Mouse (Mus musculus) layer of hippocampus, postnatal 25 days (tissue): Measurements from ENCODE around the gene Nptn. TPM values are rescaled to one million over a fixed set of nuclear protein-coding genes. Genes with fewer than 3 reads are reported as not detected.
A peak's percentile ranks its signal among the peaks of the same experiment; 100 is the strongest.

Experiments used
- DNase-seq, 2 experiments: peaks; one replicate each; pipeline ENCODE4 v3.0.0; 2022; ENCODE audit warnings: mixed read lengths in 2 of 2, low spot score in 1 of 2; ENCODE audit errors: extremely low spot score in 1 of 2
- total RNA-seq, 2 experiments: library from RNA; stranded (reverse); gene quantifications; 2 replicates each; pipeline ENCODE4 v1.2.3; 2021

Nptn gene
- total RNA-seq, result 100 to 1,000 TPM; 863 to 899 TPM

DNA sequence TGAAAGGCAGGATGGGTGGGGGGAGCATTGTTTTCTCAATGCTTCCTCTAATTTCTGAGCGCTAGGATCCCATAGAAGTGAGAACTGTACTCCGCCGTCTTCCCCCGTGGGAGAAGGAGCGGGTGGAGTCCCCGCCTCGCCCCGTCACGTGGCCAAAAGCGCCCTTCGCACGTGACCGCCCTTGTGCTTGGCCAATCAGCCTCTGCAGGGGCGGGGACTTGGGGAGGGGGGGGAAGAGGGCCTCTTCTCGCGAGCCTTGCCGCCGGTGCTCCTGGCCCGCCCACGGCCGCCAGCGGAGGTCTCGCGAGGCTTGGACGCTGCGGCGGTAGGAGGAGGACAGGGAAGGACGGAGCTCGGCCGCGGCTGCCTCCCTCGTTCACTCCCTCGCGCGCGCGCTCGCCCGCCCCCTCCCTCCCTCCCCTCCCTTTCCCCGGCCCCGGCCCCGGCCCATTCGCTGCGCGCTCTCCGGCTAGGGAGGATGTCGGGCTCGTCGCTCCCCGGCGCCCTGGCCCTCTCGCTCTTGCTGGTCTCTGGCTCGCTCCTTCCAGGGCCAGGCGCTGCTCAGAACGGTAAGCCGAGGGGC is at the start of gene Nptn:
TSS of gene Nptn (plus strand) at position 283 of the 583 bp plus-strand sequence.
- DNase-seq, result peak; percentile 91 to 96

DNA sequence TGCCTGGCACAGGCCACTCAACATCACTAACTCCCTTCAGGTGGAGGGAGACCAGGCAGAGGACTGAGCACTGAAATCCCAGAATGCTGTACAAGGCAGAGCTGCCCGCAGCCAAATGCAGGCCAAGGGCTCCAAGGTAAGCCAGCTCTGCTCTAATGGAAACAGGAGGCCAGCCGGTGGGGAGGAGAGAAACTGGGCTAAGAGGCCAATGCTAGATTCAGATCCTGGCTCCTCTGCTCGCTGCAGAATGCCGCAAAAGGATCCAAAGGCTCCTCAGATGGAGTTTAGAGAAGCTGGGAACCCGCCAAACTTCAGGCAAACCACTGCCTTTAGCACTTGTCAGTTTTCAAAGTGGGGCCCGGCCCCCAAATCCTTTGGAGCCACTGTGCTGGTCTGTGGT is 48.7 kb upstream of the Nptn start:
- no peak for DNase-seq

DNA sequence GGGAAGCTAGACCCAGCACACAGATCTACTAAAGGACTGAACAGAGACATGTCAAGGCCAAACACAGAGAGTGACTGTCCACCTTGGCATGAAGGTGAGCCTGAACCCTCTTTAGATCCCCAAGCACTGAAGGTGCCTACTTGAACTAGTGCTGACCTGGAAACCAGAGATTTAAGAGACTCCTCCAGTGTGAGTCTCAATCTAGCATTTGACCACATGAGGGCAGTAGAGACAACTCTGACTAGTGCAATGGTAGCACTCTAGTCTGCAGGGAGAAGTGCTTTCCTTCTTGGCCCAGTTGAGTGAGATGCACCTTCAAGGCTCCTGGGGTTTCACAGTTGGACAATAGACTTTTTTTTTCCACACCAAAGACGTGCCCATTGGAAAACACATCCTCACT is 47.3 kb upstream of the Nptn start:
- DNase-seq, result peak in 1 of 2 experiments; percentile 53

- peak in 1 of 2 experiments; percentile 38 for DNase-seq
Observed at GRCm38 (mm10) chr9:58535447-58536134, 46.4 kb upstream of the Nptn start.

- DNase-seq, result no peak
Observed at GRCm38 (mm10) chr9:58537774-58538173, 44.3 kb upstream of the Nptn start.

DNA sequence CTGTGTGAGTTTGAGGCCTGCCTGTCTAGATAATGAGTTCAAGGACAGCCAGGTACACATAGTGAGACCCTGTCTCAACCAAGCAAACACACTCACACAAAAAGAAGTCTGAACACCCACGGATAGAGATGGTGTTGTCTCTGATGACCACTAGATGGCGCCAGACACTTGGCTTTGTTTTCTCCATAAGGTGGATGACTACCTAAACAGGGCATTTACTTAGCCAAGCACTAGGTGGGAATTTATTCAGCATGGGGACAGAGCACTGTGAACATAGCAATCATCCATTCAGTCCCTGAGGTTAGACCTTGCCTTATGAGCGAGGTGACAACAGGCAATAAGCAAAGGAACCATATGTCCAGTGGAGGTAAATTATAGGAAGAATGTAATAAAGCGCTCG is 42.2 kb upstream of the Nptn start:
- peak in 1 of 2 experiments; percentile 52 for DNase-seq

DNA sequence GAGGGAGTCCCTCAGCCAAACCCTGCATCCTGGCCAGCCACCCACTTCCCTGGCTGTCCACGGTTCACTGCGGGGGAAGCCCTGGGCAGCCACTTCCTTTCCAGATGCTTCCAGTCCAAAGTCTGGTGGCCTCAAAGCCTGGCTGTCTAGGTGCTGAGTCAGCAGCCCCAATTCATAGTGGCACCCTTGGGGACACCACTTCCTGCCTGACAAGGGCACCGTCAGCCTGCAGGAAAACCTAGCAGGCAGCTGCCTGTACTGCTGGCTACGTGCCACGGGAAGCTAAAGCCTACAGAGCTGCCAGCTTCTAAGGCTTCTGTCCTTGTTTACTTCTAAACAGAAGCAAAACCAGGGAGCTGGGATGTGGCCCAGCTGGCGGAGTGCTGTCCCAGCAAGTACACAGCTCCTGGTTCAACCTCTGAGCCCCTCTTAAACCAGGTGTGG is 40.1 kb upstream of the Nptn start:
- DNase-seq, result peak; percentile 49 to 66

DNA sequence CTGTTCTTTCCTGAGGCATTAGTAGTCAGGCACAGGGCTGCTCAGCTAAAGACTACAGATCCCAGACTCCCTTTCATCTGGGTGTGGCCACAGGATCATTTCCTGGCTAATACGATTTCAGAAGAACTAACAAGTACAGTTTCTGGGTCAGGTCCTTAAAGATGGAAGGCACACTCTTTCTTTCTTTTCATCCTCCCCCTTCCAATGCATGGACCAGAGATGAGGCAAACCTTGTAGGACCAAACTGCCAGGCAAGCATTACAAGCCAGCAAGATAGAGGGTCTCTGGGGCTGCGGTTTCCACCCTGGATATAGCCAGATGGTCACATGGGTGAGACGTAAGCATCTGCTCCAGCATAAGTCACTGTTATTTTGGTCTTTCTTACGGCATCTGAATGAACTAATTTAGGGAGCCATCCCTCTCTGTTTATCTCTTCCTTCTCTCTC is 37.1 kb upstream of the Nptn start:
- peak in 1 of 2 experiments; percentile 38 for DNase-seq

GRCm38 (mm10) chr9:58545428-58545827 is 36.6 kb upstream of the Nptn start:
- no peak for DNase-seq

- no peak for DNase-seq
Observed at GRCm38 (mm10) chr9:58546630-58547360, 35.2 kb upstream of the Nptn start.

DNA sequence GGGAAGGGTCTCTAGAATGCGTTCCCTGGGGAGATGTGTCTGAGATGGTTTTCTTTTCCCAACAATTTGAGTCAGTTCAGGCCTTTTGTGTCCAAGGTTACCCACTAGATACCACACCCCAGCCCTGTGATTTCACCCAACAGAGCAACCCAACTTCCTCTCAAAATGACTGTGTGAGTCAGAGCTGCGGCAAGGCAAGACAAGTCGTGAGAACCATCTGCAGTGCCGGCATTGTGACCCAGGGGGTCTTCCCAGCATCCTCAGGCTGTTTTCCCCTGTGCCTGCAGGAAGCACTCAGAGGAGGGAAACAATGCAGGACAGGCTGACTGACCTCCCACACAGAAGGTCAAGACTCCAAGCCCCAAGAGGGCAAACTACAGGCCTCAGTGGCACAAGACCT is 33.1 kb upstream of the Nptn start:
- no peak for DNase-seq

DNA sequence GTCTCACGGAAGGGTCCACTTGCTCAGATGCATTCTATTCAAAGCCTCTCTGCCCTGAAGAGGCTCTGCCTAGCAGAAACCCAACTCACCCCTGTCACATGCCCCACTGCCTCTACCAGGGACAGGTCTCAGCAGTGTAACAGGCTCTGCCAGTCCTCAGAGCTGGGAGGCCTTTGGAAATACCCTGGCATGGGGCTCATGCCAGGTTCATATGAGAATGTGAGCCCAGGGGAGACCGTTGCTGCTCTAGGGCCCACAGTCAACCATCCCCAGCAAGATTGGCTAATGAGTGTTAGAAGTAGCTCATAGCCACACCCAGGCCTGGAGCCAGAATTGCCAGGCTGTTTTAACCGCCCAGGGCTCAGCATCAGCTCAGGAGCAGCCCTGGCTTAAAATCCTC is 32.3 kb upstream of the Nptn start:
- DNase-seq, result no peak

DNA sequence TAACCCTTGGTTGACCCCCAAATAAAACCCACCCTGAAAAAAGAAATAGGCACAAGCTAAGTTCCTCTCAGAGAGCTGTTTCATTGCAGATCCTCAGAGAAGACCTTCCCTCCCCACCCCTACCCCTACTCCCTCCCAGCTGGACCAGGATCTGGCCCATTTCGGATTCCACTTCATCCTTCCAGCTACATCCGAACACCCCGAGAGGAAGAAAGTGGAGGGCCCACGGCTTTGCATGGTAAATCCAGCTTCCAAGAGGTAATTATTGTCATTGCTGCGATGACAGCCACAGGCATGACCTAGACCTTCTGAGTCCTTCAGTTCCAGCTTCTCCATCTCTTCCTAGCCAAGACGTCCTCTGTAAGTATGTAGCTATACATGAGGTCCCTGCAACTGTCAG is 31.1 kb upstream of the Nptn start:
- DNase-seq, result no peak

- no peak for DNase-seq
Observed at GRCm38 (mm10) chr9:58552083-58552482, 30.0 kb upstream of the Nptn start.

DNA sequence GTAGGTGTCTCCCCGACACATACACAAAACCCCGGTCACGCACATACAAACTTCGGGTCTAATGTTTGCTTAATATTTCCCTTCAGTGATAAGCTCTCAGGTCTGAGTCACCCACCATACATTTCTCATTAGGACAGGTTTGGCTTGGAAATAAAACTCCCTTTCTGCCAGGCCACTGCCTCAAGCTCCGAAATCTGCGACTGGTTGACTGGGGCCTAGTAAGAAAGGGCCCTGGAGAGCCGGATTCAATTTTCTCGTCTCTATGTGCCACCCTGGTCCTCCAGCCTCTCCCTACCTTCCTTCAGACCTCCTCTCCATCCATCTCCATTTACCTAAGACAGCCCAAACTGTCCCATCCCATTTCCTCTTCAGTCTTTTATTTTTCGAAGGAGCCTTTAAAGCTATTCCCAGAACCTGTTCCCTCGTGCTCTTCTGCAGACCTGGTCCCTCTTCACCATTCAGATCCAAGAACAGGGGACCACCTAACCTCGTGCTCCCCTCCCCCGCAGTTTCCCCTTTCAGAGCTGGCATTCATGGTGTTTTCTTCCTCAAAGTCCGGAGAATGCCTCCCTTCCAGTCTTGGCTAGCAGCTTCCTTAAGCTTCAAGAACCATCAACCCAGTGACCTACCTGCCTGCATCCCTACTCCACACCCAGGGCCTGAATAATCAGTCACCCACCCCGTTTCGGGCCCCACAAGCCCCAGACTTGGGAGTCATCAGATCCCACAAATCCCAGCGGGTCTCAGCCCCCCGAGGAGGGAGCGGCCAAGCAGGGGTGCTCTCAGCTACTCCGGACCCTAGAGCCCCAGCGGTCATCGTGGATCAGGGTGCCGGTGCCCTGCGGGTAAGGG is 27.8 kb upstream of the Nptn start:
- DNase-seq, result no peak

- DNase-seq, result peak; percentile 59 to 60
Observed at GRCm38 (mm10) chr9:58554908-58555684, 26.9 kb upstream of the Nptn start, which contains the start of gene Cd276. TSS of gene Cd276 (minus strand) at chr9:58555437.

DNA sequence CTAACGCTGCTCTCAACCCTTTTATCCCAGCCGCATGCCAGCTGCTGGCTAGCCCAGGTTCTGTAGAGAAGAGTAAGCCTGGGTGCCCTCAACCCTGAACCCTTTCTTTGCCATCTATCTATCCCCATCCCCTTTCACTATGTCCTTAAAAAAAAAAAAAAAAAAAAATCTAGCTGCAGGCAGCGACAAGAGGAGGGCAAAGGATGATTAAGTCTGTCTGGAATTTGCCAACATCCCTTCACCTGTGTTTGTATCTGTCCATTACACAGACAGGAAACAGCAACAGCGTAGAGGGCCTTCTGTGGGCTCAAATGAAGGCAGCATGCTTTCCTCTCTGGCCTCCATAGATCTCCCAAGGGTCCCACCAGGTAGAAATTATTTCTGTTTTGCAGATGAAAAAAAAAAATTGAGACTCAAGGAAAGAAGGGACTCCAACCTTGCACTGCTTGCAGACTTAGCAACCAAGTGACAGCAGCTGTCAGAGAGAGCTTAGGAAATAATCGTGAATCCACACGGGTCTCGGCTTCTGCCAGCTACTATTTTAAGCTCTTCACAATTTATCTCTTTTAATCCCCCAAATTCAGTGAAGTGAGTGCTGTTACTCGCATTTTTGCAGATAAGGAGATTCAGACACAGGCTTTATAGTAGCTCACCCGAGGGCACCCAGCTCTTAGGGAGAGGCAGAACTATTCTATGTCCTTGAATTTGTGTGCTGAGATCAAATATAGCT is 26.2 kb upstream of the Nptn start:
- DNase-seq, result no peak

DNA sequence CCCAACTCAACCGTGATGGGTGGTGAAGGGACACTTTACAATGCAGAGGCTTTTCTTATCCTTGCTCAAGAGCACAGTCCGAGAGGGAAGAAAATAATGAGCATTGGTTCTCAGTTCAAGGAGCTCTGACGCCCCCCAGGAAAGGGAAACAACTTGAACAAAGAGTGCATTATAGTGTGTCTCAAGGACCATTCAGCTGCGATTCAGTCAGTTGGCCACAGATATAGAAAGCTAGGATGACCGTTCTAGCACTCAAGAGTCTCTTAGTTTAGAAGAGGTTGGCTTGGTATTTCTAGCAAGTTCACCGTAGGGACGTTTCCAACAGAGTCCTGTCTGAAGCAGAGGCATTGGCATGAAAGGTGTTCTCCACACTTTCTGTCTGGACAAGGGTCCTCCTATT is 25.4 kb upstream of the Nptn start:
- DNase-seq, result no peak
